Mouse (Mus musculus): ENCODE data around the gene Sbk3. TPM values are rescaled to one million over a fixed set of nuclear protein-coding genes. Genes with fewer than 3 reads are reported as not detected.
"Not testable (repeated sequence)": the region's sequence is repeated elsewhere in the genome, so short reads cannot be mapped to it uniquely, and the experiment has no call there.

Sbk3 gene
- polyA plus RNA-seq (2011; ENCODE audit: insufficient read length, low read depth, missing spikeins), result not detected in 2 replicates

GRCm38 (mm10) chr7:4971068-4971467 lies at the start of gene Sbk3:
Gene Sbk3, minus strand, starts transcription at chr7:4971168.
- no peak within 1 kb of the TSS for H3K4me3 ChIP-seq (ENCODE audit: insufficient read depth, low read length)
- H3K27ac ChIP-seq (ENCODE audit: insufficient read depth, low read length), result no peak within 1 kb of the TSS
- TF ChIP-seq POLR2A (IDR thresholded peaks at IDR 0.05; ENCODE audit: low read depth, low read length), result no peak
- no peak for TF ChIP-seq CTCF (IDR thresholded peaks at IDR 0.05; ENCODE audit: borderline replicate concordance, insufficient read depth, low read length)
- no peaks in the 10 kb centered on the region for H3K4me1 ChIP-seq (ENCODE audit: control insufficient read depth, insufficient read depth, low read length)

- peak overlapping the region; percentile 94 for H3K4me3 ChIP-seq (ENCODE audit: insufficient read depth, low read length)
- H3K4me1 ChIP-seq (ENCODE audit: control insufficient read depth, insufficient read depth, low read length), result peaks cover 2% of the 10 kb centered on the region; the same call in 1 of the 2 replicates
- peak overlapping the region; percentile 95 for H3K27ac ChIP-seq (ENCODE audit: insufficient read depth, low read length)
- no peak; the same call in 1 of the 2 replicates for TF ChIP-seq POLR2A (IDR thresholded peaks at IDR 0.05; ENCODE audit: low read depth, low read length)
Measured at GRCm38 (mm10) chr7:5020685-5021084, 49.7 kb upstream of the Sbk3 start.

- peak within 1 kb of the TSS; percentile 97 for H3K27ac ChIP-seq (ENCODE audit: insufficient read depth, low read length)
- peak; percentile 63 for TF ChIP-seq POLR2A (IDR thresholded peaks at IDR 0.05; ENCODE audit: low read depth, low read length)
- no peak for TF ChIP-seq CTCF (IDR thresholded peaks at IDR 0.05; ENCODE audit: borderline replicate concordance, insufficient read depth, low read length)
- peak within 1 kb of the TSS; percentile 94 for H3K4me3 ChIP-seq (ENCODE audit: insufficient read depth, low read length)
- H3K4me1 ChIP-seq (ENCODE audit: control insufficient read depth, insufficient read depth, low read length), result peaks cover 2% of the 10 kb centered on the region; the same call in 1 of the 2 replicates
Measured at GRCm38 (mm10) chr7:5020000-5020681, 49.2 kb upstream of the Sbk3 start, which contains the start of the genes Zfp865 and Ccdc106. Gene Zfp865, plus strand, starts transcription at chr7:5020376. Gene Ccdc106, plus strand, starts transcription at chr7:5020553.

GRCm38 (mm10) chr7:5019576-5019975 lies 48.6 kb upstream of the Sbk3 start:
- Histone ChIP-seq H3K4me3 (ENCODE audit: insufficient read depth, low read length) (peak overlapping the region; percentile 38), H3K27ac (ENCODE audit: insufficient read depth, low read length) (peak overlapping the region; percentile 97)

GRCm38 (mm10) chr7:5017931-5018330 lies 47.0 kb upstream of the Sbk3 start:
- Histone ChIP-seq H3K4me3 (ENCODE audit: insufficient read depth, low read length) (no peak overlapping the region), H3K4me1 (ENCODE audit: control insufficient read depth, insufficient read depth, low read length) (peaks cover 2% of the 10 kb centered on the region; the same call in 1 of the 2 replicates), H3K27ac (ENCODE audit: insufficient read depth, low read length) (peak overlapping the region; percentile 97; the same call in 1 of the 2 replicates)
- TF ChIP-seq CTCF (IDR thresholded peaks at IDR 0.05; ENCODE audit: borderline replicate concordance, insufficient read depth, low read length) (no peak), POLR2A (IDR thresholded peaks at IDR 0.05; ENCODE audit: low read depth, low read length) (no peak)

More at GRCm38 (mm10) chr7:5019576-5019975, 48.6 kb upstream of the Sbk3 start:
- not testable (repeated sequence) for H3K4me1 ChIP-seq (ENCODE audit: control insufficient read depth, insufficient read depth, low read length)

- H3K4me1 ChIP-seq (ENCODE audit: control insufficient read depth, insufficient read depth, low read length), result peaks cover 2% of the 10 kb centered on the region; the same call in 1 of the 2 replicates
- no peak for TF ChIP-seq CTCF (IDR thresholded peaks at IDR 0.05; ENCODE audit: borderline replicate concordance, insufficient read depth, low read length)
- TF ChIP-seq POLR2A (IDR thresholded peaks at IDR 0.05; ENCODE audit: low read depth, low read length), result no peak
- no peak overlapping the region for H3K27ac ChIP-seq (ENCODE audit: insufficient read depth, low read length)
- no peak overlapping the region for H3K4me3 ChIP-seq (ENCODE audit: insufficient read depth, low read length)
Measured at GRCm38 (mm10) chr7:5017352-5017751, 46.4 kb upstream of the Sbk3 start.

- no peak overlapping the region for H3K4me3 ChIP-seq (ENCODE audit: insufficient read depth, low read length)
- H3K4me1 ChIP-seq (ENCODE audit: control insufficient read depth, insufficient read depth, low read length), result peaks cover 2% of the 10 kb centered on the region; the same call in 1 of the 2 replicates
- H3K27ac ChIP-seq (ENCODE audit: insufficient read depth, low read length), result no peak overlapping the region
- TF ChIP-seq CTCF (IDR thresholded peaks at IDR 0.05; ENCODE audit: borderline replicate concordance, insufficient read depth, low read length) (no peak), POLR2A (IDR thresholded peaks at IDR 0.05; ENCODE audit: low read depth, low read length) (no peak)
Measured at GRCm38 (mm10) chr7:5016920-5017319, 46.0 kb upstream of the Sbk3 start.

GRCm38 (mm10) chr7:5016057-5016456 lies 45.1 kb upstream of the Sbk3 start:
- TF ChIP-seq POLR2A (IDR thresholded peaks at IDR 0.05; ENCODE audit: low read depth, low read length) (no peak), CTCF (IDR thresholded peaks at IDR 0.05; ENCODE audit: borderline replicate concordance, insufficient read depth, low read length) (no peak)
- Histone ChIP-seq H3K27ac (ENCODE audit: insufficient read depth, low read length) (peak overlapping the region; percentile 72), H3K4me1 (ENCODE audit: control insufficient read depth, insufficient read depth, low read length) (peaks cover 2% of the 10 kb centered on the region; the same call in 1 of the 2 replicates), H3K4me3 (ENCODE audit: insufficient read depth, low read length) (peak overlapping the region; percentile 66)

GRCm38 (mm10) chr7:5015118-5016001 lies 44.4 kb upstream of the Sbk3 start, which contains the start of gene Gm44973:
Gene Gm44973, plus strand, starts transcription at chr7:5015496.
- Histone ChIP-seq H3K27ac (ENCODE audit: insufficient read depth, low read length) (peak within 1 kb of the TSS; percentile 99), H3K4me3 (ENCODE audit: insufficient read depth, low read length) (peak within 1 kb of the TSS; percentile 90), H3K4me1 (ENCODE audit: control insufficient read depth, insufficient read depth, low read length) (peaks cover 2% of the 10 kb centered on the region; the same call in 1 of the 2 replicates)
- TF ChIP-seq CTCF (IDR thresholded peaks at IDR 0.05; ENCODE audit: borderline replicate concordance, insufficient read depth, low read length) (no peak), POLR2A (IDR thresholded peaks at IDR 0.05; ENCODE audit: low read depth, low read length) (peak; percentile 60)
